Mouse (Mus musculus): Measurements from ENCODE around the gene Gm20671. TPM values are rescaled to one million over a fixed set of nuclear protein-coding genes. Genes with fewer than 3 reads are reported as not detected.
A peak's percentile ranks its signal among the peaks of the same experiment; 100 is the strongest.

Gm20671 gene
- polyA plus RNA-seq, 1 experiment from 2014 or later: not detected

DNA sequence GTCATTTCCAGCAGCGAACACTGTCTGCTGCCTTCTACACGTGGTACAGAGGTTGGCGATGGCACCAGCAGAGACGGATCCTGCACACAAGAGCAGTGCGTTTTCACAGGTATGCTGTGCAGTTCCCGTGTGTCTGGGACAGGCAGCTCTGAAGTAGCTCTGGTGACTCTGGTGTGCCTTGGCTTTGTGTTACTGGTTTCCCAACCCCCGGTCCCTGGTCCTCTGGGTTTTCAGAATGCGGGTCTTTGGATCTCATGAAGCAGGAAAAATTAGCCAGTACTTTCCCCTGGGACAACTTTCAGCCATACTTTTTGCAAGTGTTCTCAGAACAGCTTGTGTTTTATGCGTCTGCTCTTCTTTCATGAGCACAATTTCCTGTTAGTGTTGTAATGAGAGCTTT is 106.5 kb downstream of the Gm20671 start:
- WGBS (ENCODE audit: insufficient replicate concordance): 72% methylated on average over 9 of the region's 9 CpGs

GRCm38 (mm10) chr5:32718916-32719315 is 108.0 kb downstream of the Gm20671 start:
- Histone ChIP-seq H3K36me3 (replicated peaks; ENCODE audit: insufficient read depth, low read length) (no peaks in the 10 kb centered on the region), H3K4me3 (ENCODE audit: low read depth, low read length) (no peak overlapping the region), H3K4me1 (ENCODE audit: insufficient read depth) (peaks cover 10% of the 10 kb centered on the region; the same call in 1 of the 2 replicates), H3K4me2 (ENCODE audit: low read depth, low read length) (no peak overlapping the region), H3K27me3 (ENCODE audit: insufficient read depth, low read length) (no peaks in the 10 kb centered on the region), H3K9me3 (ENCODE audit: low read length) (no peaks in the 10 kb centered on the region), H3K9ac (replicated peaks) (no peak overlapping the region), H3K27ac (ENCODE audit: low read depth) (peak overlapping the region; percentile 77)
- DNase-seq (peak; percentile 59), ATAC-seq (peak; percentile 24; the same call in 1 of the 2 replicates)
- TF ChIP-seq EP300 (IDR thresholded peaks at IDR 0.05; ENCODE audit: low read depth): no peak
- 0 out of 2 replicates have a peak, but pooled peaks have one; percentile 4 for TF ChIP-seq CTCF (IDR thresholded peaks at IDR 0.05; ENCODE audit: low read depth)
- 41% methylated on average over 6 of the region's 6 CpGs for WGBS (ENCODE audit: insufficient replicate concordance)

More for the DNA sequence above, 106.5 kb downstream of the Gm20671 start:
- Histone ChIP-seq H3K9ac (replicated peaks) (no peak overlapping the region), H3K36me3 (replicated peaks; ENCODE audit: insufficient read depth, low read length) (no peaks in the 10 kb centered on the region), H3K4me3 (ENCODE audit: low read depth, low read length) (no peak overlapping the region), H3K27ac (ENCODE audit: low read depth) (peak overlapping the region; percentile 22; the same call in 1 of the 2 replicates), H3K4me1 (ENCODE audit: insufficient read depth) (peaks cover 10% of the 10 kb centered on the region; the same call in 1 of the 2 replicates), H3K4me2 (ENCODE audit: low read depth, low read length) (no peak overlapping the region), H3K27me3 (ENCODE audit: insufficient read depth, low read length) (no peaks in the 10 kb centered on the region), H3K9me3 (ENCODE audit: low read length) (no peaks in the 10 kb centered on the region)
- no peak for TF ChIP-seq EP300 (IDR thresholded peaks at IDR 0.05; ENCODE audit: low read depth)
- no peak for TF ChIP-seq CTCF (IDR thresholded peaks at IDR 0.05; ENCODE audit: low read depth)
- no peak for ATAC-seq
- DNase-seq: peak; percentile 10

DNA sequence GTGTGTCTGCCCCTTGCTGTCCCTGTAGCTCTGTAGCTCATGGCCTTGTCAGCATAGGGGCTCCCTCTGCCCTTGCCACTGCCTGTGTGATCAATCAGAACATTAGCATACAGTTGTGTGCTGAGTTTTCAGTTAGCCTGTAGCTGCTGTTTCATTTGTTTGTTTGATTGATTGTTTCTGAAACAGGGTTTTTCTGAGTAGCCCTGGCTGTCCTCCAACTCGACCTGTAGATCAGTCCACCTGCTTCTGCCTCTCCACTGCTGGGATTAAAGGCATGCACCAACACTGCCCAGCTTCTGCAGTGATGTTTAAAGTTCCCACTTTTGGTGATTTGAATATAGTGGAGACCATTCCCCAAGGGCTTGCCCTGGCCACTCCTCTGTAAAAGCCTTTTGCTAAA is 109.2 kb downstream of the Gm20671 start:
- no peak for TF ChIP-seq CTCF (IDR thresholded peaks at IDR 0.05; ENCODE audit: low read depth)
- no peak for TF ChIP-seq EP300 (IDR thresholded peaks at IDR 0.05; ENCODE audit: low read depth)
- H3K36me3 ChIP-seq (replicated peaks; ENCODE audit: insufficient read depth, low read length): no peaks in the 10 kb centered on the region
- H3K9me3 ChIP-seq (ENCODE audit: low read length): no peaks in the 10 kb centered on the region
- peak overlapping the region; percentile 77 for H3K27ac ChIP-seq (ENCODE audit: low read depth)
- 41% methylated on average over 1 of the region's 1 CpGs for WGBS (ENCODE audit: insufficient replicate concordance)
- H3K4me1 ChIP-seq (ENCODE audit: insufficient read depth): peaks cover 16% of the 10 kb centered on the region
- no peaks in the 10 kb centered on the region for H3K27me3 ChIP-seq (ENCODE audit: insufficient read depth, low read length)
- DNase-seq (peak; percentile 67), ATAC-seq (peak; percentile 26)
- H3K4me2 ChIP-seq (ENCODE audit: low read depth, low read length): no peak overlapping the region
- H3K9ac ChIP-seq (replicated peaks): no peak overlapping the region
- H3K4me3 ChIP-seq (ENCODE audit: low read depth, low read length): no peak overlapping the region

DNA sequence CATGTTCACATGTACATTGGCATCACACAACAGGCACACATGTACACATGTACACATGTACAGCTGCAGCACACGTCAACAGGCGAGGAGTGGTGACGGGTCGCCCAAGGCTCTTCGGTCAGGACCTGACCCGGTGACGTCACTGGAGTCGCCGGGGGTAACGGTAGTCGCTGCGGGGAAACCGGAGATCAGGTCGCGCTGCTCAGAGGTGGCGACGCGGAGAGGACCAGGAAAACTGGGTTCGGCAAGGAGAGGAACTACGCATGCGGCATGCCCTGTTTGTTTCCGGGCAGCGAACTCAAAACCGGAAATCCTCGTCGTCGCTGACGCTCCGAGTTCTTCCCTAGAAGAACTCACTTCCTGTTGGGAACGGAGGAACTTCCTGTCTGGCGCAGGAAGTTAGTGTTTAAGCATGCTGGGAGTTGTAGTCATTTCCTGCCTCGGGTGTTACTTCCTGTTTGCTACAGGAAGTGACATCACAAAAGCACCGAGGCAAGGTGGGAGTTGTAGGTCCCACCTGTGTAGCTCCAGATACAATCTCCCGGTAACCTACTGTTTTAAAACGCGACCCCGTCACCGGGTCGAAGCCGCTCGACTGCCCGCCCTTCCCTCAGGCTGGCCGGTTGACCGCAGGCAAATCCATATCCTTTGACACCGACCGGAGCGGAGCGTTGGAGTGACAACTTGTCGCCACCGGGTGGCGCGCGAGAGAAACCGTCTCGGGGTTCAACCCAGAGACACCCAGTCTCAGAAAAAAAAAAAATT is 113.0 kb downstream of the Gm20671 start:
- peak overlapping the region; percentile 88 for H3K27ac ChIP-seq (ENCODE audit: low read depth)
- WGBS (ENCODE audit: insufficient replicate concordance): under 1% methylated on average over 55 of the region's 55 CpGs

DNA sequence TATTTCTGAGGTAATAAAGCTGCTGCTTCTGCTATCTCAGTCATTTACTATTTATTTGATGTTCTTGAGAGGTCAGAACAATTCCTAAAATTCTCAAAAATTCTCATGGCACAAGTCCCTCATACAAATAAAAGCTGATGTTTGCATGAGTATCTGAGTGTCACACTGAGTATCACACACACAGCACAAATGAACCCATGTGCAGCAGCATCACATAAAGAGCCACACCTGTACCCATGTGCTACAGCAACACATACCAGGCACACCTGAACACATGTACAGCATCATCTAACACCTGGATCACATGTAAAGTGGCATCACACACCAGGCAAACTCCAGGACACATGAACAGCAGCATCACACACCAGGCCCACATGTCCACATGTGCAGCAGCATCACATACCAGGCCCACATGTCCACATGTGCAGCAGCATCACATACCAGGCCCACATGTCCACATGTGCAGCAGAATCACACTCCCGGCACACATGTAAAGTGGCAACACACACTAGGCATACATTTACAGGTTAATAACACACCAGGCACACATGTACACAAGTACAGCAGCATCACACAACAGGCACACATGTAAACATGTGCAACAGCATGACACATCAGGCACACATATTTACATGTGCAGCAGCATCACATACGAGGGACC is 113.7 kb downstream of the Gm20671 start:
- no peaks in the 10 kb centered on the region for H3K27me3 ChIP-seq (ENCODE audit: insufficient read depth, low read length)

More for the DNA sequence above, 113.0 kb downstream of the Gm20671 start:
- no peaks in the 10 kb centered on the region for H3K36me3 ChIP-seq (replicated peaks; ENCODE audit: insufficient read depth, low read length)
- peak; percentile 87 for TF ChIP-seq CTCF (IDR thresholded peaks at IDR 0.05; ENCODE audit: low read depth)
- TF ChIP-seq EP300 (IDR thresholded peaks at IDR 0.05; ENCODE audit: low read depth): peak; percentile 59
- H3K4me1 ChIP-seq (ENCODE audit: insufficient read depth): peaks cover 10% of the 10 kb centered on the region; the same call in 1 of the 2 replicates
- H3K27me3 ChIP-seq (ENCODE audit: insufficient read depth, low read length): no peaks in the 10 kb centered on the region
- DNase-seq (peak; percentile 90), ATAC-seq (peak; percentile 88)
- peak overlapping the region; percentile 63 for H3K4me3 ChIP-seq (ENCODE audit: low read depth, low read length)
- peak overlapping the region; percentile 45 for H3K9ac ChIP-seq (replicated peaks)
- peak overlapping the region; percentile 73 for H3K4me2 ChIP-seq (ENCODE audit: low read depth, low read length)
- H3K9me3 ChIP-seq (ENCODE audit: low read length): no peaks in the 10 kb centered on the region

More for the DNA sequence above, 113.7 kb downstream of the Gm20671 start:
- TF ChIP-seq CTCF (IDR thresholded peaks at IDR 0.05; ENCODE audit: low read depth) (no peak), EP300 (IDR thresholded peaks at IDR 0.05; ENCODE audit: low read depth) (no peak)
- H3K27ac ChIP-seq (ENCODE audit: low read depth): peak overlapping the region; percentile 88
- peaks cover 10% of the 10 kb centered on the region; the same call in 1 of the 2 replicates for H3K4me1 ChIP-seq (ENCODE audit: insufficient read depth)
- peak overlapping the region; percentile 63 for H3K4me3 ChIP-seq (ENCODE audit: low read depth, low read length)
- H3K9me3 ChIP-seq (ENCODE audit: low read length): no peaks in the 10 kb centered on the region
- no peaks in the 10 kb centered on the region for H3K36me3 ChIP-seq (replicated peaks; ENCODE audit: insufficient read depth, low read length)
- 17% methylated on average over 2 of the region's 2 CpGs for WGBS (ENCODE audit: insufficient replicate concordance)
- peak; percentile 26; the same call in 1 of the 2 replicates for ATAC-seq
- H3K4me2 ChIP-seq (ENCODE audit: low read depth, low read length): peak overlapping the region; percentile 73
- H3K9ac ChIP-seq (replicated peaks): peak overlapping the region; percentile 45
- DNase-seq: no peak

Data from liver, postnatal 0 days (tissue).